Mouse (Mus musculus) bone marrow, adult 2 months (tissue): ENCODE results near the gene 4930563M21Rik. TPM values are rescaled to one million over a fixed set of nuclear protein-coding genes. Genes with fewer than 3 reads are reported as not detected.

Source experiments
- H3K27ac ChIP-seq: fragments of 200-500 bp; 2 replicates; pipeline ENCODE4 v1.5.1; 2012; ENCODE audit warnings: low read depth, mild to moderate bottlenecking, control low read depth, inconsistent platforms, low read length; ENCODE audit not compliant: control insufficient read depth, poor library complexity, insufficient read depth
- H3K4me1 ChIP-seq: fragments of 200-500 bp; 2 replicates; pipeline ENCODE4 v1.6.1; 2011; ENCODE audit warnings: low read length; ENCODE audit not compliant: control insufficient read depth, insufficient read depth
- H3K4me3 ChIP-seq: fragments of 200-500 bp; replicated peaks from 2 replicates; pipeline ENCODE3; 2011; ENCODE audit warnings: mild to moderate bottlenecking, low read depth, low read length, control low read depth; ENCODE audit not compliant: control insufficient read depth
- CTCF ChIP-seq: fragments of 200-500 bp; IDR thresholded peaks from 2 replicates; pipeline ENCODE4 v1.5.1; 2011; ENCODE audit warnings: low read length, control low read depth; ENCODE audit not compliant: control insufficient read depth, insufficient read depth
- POLR2A ChIP-seq: fragments of 200-500 bp; IDR thresholded peaks from 2 replicates; pipeline ENCODE4 v1.6.1; 2011; ENCODE audit warnings: low read depth, mild to moderate bottlenecking, control low read depth, low read length, borderline replicate concordance; ENCODE audit not compliant: control insufficient read depth
- WGBS: fragments of 180-500 bp; shearing (Covaris S2); methylation state at CpG from one replicate; pipeline ENCODE4 v1.1.7; 2018; 5-methylcytosine and 5-hydroxymethylcytosine counted together
- polyA plus RNA-seq: library from polyadenylated mRNA; stranded (reverse); fragments of >200 nt; gene quantifications from 2 replicates; pipeline ENCODE4 v1.2.4, GENCODE M21; 2011; ENCODE audit warnings: low replicate concordance; ENCODE audit not compliant: missing spikeins, insufficient read depth, insufficient read length

The 4930563M21Rik gene
- polyA plus RNA-seq, 1 experiment, result not detected

DNA sequence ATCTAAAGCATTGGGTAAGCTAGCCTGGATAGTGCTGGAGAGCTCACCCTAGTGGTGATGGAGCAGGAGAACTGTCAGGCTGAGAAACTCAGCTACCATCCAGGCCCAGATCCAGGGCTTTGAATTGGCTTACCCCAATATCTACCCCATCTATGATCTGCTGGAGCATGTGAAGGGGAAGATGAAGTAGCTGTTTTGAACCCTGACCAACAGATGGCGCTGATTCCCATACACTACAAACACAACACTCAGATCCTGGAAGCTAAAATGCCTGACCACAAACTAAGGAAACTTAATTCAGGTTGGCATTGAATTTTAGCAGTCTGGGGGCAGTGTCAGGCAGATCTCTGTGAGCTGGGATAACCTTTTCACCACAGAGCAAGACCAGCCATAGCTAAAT is 63.5 kb downstream of the 4930563M21Rik start:
- TF ChIP-seq CTCF, result no peak
- no peak for TF ChIP-seq POLR2A
- WGBS, result 13% methylated on average over 1 of the region's 1 CpGs
- Histone ChIP-seq H3K4me1 (no peaks in the 10 kb centered on the region), H3K4me3 (no peak overlapping the region), H3K27ac (no peak overlapping the region)

DNA sequence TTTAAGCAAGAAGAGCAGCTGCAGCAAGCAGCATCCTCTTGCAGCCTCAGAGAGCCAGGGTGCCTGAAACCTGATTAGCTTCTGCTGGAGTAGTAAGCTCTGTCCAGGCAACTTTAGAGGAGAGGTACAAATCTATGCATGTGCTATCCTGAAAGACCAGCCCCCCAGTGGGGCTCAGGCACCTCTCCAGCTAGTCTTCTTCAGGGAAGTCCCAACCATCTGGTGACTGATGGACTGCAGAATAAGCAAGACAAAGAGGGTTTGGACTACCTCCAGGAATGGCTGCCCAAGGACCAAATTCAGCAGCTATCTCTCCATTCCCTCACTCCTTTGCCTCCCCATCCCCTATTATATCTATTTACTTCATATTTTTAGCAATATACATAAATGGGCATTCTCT is 69.0 kb downstream of the 4930563M21Rik start:
- no peak overlapping the region for H3K27ac ChIP-seq
- H3K4me3 ChIP-seq, result no peak overlapping the region
- TF ChIP-seq CTCF (no peak), POLR2A (no peak)
- no peaks in the 10 kb centered on the region; the same call in 1 of the 2 replicates for H3K4me1 ChIP-seq

DNA sequence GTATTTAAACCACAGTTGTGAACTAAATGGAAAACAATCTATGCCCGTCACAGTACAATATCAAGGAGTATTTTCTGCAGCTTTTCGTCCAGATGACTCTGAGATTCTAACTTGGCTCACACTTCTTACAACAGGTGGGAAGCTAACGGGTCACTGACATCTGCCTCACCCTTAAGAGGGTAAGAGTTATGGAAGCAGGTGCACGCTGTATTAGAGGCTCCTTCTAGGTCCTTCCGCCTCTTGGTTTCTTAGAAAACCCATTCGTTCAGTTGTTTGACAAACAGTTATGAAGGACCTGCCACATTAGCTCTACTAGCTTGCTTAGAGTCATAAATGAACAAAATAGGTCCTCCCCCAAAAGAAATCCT is 71.7 kb downstream of the 4930563M21Rik start:
- H3K27ac ChIP-seq, result no peak overlapping the region
- 9% methylated on average over 6 of the region's 6 CpGs for WGBS
- TF ChIP-seq CTCF (no peak), POLR2A (no peak)
- no peaks in the 10 kb centered on the region; the same call in 1 of the 2 replicates for H3K4me1 ChIP-seq
- peak overlapping the region; percentile 78 for H3K4me3 ChIP-seq

DNA sequence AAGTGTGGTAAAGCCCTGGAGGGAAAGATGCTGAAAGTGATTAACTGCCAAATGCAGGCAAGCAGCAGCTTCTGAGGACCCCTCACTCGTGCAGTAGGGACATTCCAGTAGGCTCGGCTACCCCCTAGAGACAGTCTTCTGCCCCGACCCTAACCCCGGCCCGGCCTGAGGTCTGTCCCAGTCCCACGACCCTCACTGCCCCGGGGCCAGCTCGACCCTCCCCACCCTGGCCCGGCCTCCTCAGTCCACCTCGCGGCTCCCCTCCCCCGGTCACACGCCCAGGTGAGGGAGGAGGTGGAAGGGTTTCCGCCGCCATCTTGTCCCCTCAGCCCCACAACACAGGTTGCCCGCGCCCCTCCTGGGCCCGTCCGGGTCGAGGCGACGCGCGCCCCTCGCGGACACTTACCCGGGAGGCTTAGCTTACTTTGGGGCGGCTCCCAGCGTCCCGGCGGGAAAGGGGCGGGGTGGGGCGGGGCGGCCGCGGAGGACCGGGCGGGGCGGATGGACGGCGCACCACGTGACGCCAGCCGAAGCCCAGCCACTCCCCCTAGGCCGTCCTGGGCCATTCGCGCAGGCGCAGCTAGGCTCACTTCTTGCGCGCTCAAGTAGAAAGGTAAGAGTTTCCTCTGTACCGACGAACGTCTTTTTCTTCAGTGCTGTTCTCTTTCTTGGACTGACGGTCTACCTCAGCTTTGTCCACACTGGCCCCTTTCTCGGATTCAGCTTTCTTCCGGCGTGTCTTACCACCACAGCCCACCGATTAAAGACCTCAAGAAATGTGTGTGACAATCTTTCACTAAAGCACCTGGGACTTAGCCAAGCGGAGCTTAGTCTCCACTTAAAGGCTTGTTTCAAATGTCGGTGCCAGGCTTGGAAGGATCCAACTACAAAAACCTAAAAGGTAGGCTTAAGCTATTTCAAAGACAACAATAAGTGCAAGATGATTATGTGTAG is 72.4 kb downstream of the 4930563M21Rik start, which contains the start of gene Scaper:
TSS of gene Scaper (minus strand) at position 456 of the 954 bp plus-strand sequence.
- TF ChIP-seq CTCF (no peak; the same call in 1 of the 2 replicates), POLR2A (peak; percentile 53; the same call in 1 of the 2 replicates)
- WGBS, result under 1% methylated on average over 52 of the region's 60 CpGs
- Histone ChIP-seq H3K4me3 (peak within 1 kb of the TSS; percentile 78), H3K27ac (peak within 1 kb of the TSS; percentile 65), H3K4me1 (no peaks in the 10 kb centered on the region; the same call in 1 of the 2 replicates)

DNA sequence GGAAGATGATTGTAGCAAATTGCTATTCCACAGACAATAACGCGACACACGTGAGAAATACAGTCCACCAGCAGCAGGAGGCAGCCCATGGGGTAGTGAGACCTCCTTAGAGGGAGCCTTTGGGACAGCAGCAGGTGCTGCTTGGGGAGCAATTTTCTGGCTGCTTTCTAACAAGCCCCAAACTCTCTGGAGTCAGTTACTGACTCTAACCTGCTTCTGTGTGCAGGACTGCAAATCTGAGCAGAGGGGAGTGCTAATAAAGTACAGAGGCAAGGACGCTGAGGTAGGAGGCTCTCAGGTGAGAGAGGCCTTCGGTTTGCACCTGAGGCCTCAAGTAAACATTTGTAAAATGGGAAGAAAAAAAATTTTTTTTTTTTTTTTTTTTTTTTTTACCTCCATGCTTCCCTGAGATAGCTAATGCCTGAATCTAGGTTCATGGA is 73.1 kb downstream of the 4930563M21Rik start:
- no peaks in the 10 kb centered on the region; the same call in 1 of the 2 replicates for H3K4me1 ChIP-seq
- peak overlapping the region; percentile 73 for H3K4me3 ChIP-seq
- no peak overlapping the region for H3K27ac ChIP-seq
- 31% methylated on average over 5 of the region's 5 CpGs for WGBS
- TF ChIP-seq CTCF, result no peak
- TF ChIP-seq POLR2A, result no peak

DNA sequence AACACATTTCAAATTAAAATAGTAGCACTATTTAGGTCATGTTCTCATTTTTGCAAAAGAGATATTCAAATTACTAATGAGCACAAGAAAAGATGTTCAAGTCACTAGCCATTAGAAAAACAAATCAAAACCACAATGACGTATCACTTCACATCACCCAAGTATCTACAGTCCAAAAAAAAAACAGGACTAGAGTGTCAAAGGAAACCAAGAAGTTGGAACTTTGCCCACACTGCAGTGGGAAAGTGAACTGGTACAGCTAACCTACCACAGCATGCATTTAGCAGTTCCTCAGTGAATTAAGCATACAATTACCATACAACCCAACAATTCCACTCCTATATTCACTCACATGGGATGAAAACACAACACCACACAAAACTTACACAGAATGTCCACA is 77.9 kb downstream of the 4930563M21Rik start:
- WGBS, result 11% methylated on average over 1 of the region's 1 CpGs
- no peaks in the 10 kb centered on the region; the same call in 1 of the 2 replicates for H3K4me1 ChIP-seq
- H3K27ac ChIP-seq, result no peak overlapping the region
- no peak overlapping the region for H3K4me3 ChIP-seq
- TF ChIP-seq CTCF (no peak), POLR2A (no peak)

DNA sequence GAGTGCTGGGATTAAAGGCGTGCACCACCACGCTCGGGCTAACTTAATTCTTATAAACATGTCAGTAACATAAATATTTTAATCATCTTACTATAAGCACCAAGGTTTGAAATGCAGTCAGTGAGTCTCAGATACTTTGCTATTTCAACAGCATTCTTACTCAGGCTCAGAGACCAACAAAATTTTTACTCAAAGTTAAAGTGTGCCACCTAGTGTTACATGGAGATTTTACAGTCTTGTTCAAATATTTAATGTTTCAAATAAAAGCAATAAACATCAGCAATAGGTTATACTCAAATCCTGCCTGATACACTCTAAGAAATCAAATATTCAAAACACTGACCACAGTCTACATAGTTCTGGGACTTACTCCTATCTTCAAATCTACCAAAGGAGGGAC is 91.8 kb downstream of the 4930563M21Rik start:
- Histone ChIP-seq H3K27ac (no peak overlapping the region), H3K4me1 (no peaks in the 10 kb centered on the region), H3K4me3 (no peak overlapping the region)
- WGBS, result 81% methylated on average over 3 of the region's 3 CpGs
- TF ChIP-seq CTCF (no peak), POLR2A (no peak)

DNA sequence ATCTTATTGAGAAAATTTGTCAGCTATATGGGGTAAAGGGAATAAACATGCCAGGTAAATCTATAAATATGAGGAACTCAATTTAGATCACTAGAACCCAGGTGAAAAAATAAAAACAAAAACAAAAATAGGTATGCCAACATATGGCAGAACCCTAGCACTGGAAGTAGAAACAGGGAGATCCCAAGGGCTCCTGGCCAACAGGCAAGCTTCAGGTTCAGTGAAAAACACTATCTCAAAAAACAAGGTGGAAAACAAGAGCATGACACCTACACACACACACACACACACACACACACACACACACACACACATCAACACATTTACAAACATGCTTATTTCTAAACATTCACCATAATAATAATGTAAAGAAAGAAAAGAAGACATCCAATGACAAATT is 93.6 kb downstream of the 4930563M21Rik start:
- TF ChIP-seq POLR2A (no peak), CTCF (no peak)
- H3K4me1 ChIP-seq, result no peaks in the 10 kb centered on the region
- H3K4me3 ChIP-seq, result no peak overlapping the region
- H3K27ac ChIP-seq, result no peak overlapping the region

Other genes with a start within 250 kb of the 4930563M21Rik start
- 11.6 and 29.4 TPM in 2 replicates for gene Scaper, start 72.4 kb downstream of the 4930563M21Rik start, polyA plus RNA-seq
- gene Rcn2, start 31.3 kb upstream of the 4930563M21Rik start, polyA plus RNA-seq, result 3.1 and 10.1 TPM in 2 replicates
- gene Pstpip1, start 79.4 kb upstream of the 4930563M21Rik start, polyA plus RNA-seq, result 63.2 and 115 TPM in 2 replicates
- 3.2 and 9.4 TPM in 2 replicates for gene Tspan3, start 154.9 kb upstream of the 4930563M21Rik start, polyA plus RNA-seq